Mouse (Mus musculus) cerebral cortex, adult 2 months (tissue): ENCODE results near the gene Rnf151.

ENCODE experiments used
- WGBS: fragments of 180-500 bp; shearing (Covaris S2); methylation state at CpG from one replicate; pipeline ENCODE4 v1.1.7; 2018; 5-methylcytosine and 5-hydroxymethylcytosine counted together

Rnf151 gene

DNA sequence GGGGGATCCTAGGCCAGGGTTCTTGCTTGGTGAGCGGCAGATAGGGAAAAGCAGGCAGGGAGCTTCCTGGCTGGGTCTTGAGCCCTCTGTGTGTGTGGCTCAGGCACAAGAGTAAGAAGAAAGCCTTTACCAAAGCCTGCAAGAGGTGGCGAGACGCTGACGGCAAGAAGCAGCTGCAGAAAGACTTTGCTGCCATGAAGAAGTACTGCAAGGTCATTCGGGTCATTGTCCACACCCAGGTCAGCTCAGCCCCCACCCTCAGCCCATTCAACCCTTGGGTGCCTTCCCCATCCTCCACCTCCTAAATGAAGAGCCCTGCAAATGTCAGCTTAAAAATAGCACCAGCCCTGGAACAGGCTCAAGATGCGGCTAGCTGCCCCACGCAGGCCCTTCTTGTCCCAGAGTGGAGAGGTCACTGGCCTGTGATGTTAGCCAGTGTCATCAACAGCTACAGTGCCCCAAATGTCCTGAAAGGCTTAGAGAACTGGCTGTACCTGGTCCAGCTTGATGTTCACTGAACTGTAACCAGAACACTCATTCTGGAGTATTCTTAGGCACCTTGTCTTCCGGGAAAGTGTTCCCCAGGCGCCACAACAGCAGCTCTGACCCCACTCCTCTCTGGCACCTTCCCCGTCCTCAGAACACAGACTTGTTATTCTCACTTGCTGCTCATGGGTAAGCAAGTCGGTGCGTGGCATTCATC lies 14.5 kb upstream of the Rnf151 start:
- WGBS: 82% methylated on average over 12 of the region's 12 CpGs

DNA sequence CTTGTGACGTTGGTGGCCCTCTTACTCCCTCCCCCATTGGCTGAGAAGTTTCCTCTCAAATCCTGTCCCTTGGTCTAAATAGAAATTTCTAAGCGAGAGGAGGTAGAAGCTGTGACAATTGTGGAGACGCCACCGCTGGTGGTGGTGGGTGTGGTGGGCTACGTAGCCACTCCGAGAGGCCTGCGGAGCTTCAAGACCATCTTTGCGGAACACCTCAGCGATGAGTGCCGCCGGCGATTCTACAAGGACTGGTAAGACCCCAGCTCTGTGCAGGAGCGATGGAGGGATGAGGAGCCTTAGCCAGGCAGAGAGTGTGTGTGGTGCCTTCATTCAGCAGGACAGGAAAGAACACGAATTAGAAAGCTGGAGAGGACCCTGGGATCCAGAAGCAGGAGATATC lies 12.9 kb upstream of the Rnf151 start:
- WGBS: 87% methylated on average over 14 of the region's 14 CpGs

DNA sequence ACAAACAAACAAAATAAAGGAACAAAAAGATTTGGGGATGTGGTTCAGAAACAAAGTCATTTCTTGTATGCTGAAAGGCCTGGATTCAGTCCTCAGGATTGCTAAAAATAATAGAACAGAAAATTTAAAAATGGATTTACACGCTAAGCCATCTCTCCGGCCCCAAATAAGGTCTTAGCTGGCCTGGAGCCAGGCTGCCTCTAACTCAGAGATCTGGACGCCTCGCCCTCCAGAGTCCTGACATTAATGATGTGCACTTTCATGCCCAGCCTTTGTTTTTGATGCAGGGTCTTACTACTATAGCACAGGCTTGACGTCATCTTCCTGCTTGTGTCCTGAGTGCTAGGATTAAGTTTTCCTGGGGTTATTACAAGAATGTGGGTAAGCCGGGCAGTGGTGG lies 11.2 kb upstream of the Rnf151 start:
- whole genome bisulfite sequencing: 75% methylated on average over 6 of the region's 6 CpGs

DNA sequence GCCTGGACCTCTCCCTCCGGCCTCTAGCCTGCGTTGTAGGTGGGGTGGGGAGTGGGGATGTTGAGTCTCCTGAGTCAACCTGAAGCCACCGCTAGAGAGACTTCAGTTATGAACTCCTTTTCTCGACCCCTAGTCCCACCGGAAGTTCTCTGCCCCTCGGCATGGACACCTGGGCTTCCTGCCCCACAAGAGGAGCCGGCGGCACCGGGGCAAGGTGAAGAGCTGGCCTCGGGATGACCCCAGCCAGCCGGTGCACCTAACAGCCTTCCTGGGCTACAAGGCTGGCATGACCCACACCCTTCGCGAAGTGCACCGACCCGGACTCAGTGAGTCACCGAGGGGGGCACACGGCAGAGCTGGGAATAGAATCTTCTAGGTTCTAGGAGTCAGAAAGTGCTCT lies 10.3 kb upstream of the Rnf151 start:
- 74% methylated on average over 17 of the region's 17 CpGs for WGBS

DNA sequence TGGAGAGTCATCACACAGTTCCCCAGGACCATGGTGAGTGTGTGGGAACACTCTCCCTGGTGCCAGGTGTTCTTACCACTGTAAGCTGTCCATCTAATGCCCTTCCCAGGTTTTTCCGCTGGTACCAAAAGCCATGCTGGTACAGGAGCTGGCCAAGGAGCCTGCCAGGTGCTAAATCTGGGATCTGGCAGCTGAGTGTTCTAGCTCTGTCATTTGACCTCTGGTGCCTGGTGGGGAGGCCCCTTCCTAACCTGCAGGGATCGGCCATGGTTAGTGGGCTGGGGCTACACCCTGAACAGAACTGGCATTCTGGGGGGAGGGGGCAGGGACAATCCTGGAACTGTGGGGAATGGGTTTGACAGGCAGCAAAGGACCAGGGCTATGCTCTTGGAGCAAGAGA lies 9.8 kb upstream of the Rnf151 start, which contains the start of gene Rpl3l:
Rpl3l (plus strand) TSS at position 203 of the 400 bp plus-strand sequence.
- 72% methylated on average over 2 of the region's 2 CpGs for WGBS

DNA sequence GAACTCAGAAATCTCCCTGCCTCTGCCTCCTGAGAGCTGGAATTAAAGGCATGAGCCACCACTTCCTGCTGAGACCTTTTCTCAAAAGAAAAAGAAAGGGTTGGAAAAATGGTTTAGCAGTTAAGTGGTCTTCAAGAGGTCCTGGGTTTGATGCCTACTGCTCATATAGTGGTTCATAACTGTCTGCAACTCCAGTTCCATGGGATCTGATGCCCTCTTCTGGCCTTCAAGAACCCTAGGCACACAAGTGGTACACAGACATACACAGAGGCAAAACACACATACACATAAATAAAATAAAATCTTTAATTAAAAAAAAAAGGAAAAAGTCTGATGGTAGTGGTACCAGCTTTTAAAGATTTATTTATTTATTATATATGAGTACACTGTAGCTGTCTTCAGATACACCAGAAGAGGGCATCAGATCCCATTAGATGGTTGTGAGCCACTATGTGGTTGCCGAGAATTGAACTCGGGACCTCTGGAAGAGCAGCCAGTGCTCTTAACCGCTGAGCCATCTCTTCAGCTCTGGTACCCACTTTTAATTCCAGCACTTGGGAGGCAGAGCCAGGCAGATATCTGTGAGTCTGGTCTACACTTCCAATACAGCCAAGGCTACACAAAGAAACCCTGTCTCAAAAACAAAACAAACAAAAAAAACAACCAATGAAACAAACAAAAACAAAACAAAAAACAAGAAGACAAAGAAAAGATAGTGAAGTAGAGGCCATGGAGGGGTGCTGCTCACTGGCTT lies 8.0 kb upstream of the Rnf151 start:
- WGBS: 69% methylated on average over 3 of the region's 3 CpGs

DNA sequence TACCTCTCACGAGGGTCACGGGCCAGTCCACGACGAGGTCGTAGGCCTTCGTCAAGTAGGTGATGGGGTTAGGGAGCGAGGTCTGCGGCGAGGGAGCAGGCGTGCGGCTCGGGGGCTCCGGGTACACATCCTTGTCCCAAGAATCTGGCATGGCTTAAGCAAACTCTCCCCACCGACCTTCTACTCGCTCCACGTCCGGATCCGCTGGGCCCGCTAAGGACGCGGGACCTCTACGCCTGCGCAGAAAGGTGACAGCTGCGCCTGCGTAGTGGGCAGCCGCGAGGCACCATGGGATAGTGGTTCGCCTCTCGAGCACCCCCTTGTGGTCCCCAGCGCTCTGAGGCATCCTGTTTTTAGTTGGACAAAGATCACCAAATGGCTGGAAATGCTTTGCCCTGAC lies 6.3 kb upstream of the Rnf151 start, which contains the start of gene Ndufb10:
Ndufb10 (minus strand) TSS at position 295 of the 400 bp plus-strand sequence.
- WGBS: under 1% methylated on average over 30 of the region's 30 CpGs

DNA sequence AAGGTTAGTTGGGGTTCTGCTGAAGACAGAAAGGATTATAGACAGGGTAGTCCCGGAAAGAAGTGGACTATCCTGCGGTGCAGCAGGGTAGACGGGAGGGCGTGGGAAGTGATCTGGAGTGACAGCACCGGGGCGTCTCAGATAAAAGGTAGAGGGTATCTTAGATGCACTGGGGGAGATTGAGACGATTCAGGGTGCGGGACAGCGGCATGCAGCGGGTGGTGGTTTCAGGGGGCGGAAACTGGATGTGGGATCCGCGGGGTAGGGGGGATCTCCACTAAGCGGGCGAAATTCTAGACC lies 6.0 kb upstream of the Rnf151 start:
- WGBS: under 1% methylated on average over 15 of the region's 15 CpGs

DNA sequence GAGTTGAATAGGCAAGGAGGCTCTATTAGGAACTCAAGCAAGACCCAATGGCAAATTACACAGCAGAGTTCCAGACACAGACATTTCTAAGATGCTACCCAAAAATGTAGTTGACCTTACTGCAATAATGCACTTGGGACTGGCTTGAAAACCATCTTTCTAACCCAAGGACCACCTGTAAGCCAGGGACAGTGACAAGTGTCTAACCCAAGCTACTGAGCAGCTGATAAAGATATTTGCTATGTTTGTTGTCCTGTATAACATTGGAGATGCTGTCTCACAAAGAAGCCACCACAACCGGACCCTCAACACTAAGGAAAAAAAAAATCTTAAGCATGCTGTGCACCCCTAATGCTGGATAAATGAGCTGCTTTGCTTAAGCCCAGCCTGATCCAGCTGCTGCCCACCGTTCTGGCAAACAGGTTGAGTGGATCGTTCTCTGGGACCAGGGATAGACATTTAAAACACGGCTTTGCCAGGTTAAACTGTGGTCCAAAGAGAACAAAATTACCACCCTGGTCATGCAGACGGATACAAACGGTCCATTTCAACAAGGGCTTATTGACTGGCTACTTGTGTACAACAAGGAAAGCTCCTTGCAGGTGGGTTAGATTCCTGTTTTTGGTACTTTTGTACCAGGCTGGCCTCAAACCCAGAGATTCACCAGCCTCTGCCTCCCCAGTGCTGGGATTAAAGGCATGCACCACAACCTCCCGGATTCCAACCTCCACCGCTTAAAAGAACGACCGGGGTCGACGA lies 5.4 kb upstream of the Rnf151 start:
- WGBS: under 1% methylated on average over 12 of the region's 12 CpGs

DNA sequence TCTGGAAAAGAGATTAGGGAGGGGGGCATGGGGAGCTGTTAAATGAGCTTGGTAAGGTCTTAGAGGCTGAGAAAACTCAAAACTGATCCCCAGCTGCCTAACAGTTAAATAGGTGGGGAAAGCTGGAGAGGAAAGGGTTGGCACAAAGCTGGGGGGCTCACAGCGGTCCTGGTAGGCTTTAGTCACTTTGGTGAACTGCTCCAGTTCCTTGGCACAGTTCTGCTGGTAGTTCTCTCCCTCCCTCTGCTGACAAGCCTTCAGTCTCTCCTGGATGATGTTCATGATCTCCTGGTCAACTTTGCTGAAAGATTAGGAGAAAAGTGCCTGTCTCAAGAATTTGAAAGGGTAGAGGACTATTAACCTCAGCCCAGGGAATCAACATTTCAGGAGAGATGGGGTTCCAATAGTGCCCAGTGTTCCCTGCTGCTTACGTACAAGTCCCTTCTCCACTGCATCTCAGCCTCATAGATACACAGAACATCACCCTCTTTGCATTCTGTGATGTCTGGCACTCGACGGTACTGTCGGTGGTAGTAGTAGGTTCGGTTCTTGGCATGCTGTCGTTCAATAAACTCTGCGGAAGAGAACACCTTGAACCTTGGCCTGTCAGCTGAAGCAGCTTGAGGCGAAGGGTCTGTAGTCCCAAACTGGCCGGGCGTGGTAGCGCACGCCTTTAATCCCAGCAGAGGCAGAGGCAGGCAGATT lies 4.5 kb upstream of the Rnf151 start:
- 36% methylated on average over 13 of the region's 13 CpGs for WGBS

DNA sequence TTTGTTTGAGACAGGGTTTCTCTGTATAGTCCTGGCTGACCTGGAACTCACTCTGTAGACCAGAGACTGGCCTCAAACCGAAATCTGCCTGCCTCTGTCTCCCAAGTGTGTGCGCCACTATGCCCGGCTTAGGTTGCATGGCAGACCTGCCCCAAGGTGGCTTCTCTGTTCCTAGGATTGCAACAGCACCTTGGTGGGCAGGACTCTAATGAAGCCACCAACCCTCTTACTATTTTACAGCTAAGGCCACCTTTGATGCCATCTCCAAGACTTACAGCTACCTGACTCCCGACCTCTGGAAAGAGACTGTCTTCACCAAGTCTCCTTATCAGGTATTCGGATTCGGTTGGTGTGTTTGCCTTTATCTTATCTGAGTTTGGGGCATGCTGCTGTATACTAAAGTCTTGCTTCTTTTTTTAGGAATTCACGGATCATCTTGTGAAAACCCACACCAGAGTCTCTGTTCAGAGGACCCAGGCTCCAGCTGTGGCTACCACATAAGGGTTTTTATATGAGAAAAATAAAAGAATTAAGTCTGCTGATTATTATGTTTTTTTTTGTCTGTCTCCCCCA lies 3.6 kb upstream of the Rnf151 start:
- WGBS: 51% methylated on average over 7 of the region's 7 CpGs

DNA sequence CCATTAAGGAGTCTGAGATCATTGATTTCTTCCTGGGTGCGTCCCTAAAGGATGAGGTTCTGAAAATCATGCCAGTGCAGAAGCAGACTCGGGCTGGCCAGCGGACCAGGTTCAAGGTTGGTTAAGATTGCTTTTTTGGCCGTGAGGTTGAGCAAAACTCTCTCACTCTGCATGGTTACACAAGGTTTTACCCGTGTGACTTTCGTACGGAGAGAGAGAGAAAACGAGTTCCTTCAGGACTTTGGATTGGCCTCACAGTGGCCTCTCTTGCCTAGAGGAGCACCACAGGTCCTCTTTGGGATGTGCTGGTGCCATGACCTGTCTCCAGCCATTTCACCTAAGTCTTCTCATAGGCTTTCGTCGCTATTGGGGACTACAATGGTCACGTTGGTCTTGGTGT lies 2.8 kb upstream of the Rnf151 start:
- WGBS: 1% methylated on average over 11 of the region's 11 CpGs

DNA sequence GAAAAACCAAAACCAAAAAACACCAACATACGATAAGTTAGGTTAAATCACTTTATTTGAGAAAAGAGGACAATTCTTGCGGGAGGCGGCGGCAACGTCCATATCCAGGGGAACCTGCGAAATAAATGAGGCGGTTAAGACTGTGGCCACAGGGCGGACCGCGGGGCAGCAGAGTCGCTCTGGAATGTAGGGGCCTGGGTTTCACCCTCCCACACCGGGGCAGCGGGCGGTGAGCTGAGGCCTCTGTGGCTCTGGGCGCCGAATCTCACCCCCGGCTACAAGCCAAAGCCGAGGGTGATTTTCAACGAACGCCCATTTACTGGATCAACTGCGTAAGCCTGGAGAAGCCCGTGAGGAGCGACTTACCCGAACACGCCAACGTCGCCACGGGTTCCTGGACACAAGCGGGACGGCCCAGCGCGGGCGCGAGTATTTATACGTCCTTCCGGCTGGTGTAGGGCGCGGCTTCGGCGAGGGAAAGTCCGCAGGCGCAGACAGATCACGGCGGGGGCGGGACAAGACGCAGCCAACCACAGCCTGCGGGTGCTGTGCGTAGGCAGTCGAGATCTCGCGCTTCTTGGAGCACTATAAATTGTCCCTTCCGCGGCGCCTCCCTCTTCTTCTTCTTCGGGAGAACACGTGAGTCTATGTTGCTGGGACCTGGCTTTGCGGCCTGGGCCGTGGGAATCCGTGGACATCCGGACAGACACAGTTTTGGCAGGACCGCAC lies 1.8 kb upstream of the Rnf151 start:
- under 1% methylated on average over 61 of the region's 61 CpGs for WGBS

DNA sequence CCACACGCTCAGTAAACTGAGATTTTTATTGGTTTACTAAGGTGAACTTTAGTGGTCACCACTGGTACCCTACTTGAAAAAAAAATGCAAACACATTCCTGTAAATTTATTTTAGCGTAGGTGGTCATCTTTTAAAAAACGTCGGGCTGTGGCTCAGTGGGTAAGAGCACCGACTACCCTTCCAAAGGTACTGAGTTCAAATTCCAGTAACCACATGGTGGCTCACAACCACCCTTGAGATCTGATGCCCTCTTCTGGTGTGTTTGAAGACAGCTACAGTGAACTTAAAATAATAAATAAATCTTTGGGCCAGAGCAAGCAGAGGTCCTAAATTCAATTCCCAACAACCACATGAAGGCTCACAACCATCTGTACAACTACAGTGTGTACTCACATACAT lies 1.1 kb upstream of the Rnf151 start:
- 70% methylated on average over 5 of the region's 5 CpGs for WGBS

DNA sequence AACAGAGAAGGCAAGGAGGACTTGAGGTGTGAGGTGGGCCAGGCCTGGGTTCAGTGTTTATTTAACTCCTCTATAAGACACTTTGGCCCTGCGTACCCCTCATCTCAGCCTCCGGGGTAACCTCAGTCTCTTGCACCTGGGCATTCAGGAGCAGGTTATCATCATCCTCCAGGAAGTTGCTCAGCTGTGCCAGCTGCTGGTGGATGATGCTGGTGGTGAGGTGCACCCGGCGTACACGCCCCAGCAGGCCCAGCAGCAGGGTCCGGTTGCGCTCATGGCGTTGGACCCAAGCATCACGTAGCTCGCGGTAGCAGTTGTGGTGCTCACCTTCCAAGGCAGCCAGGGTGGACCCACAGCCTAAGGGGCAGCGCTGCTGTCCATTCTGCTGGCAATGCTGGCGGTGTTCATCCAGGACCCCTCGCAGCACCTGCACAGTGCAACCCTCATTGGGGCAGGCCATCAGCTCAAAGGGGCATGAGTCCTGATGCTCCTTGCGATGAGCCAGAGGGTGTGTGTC lies 1.6 kb downstream of the Rnf151 start:
- 95% methylated on average over 15 of the region's 15 CpGs for WGBS

DNA sequence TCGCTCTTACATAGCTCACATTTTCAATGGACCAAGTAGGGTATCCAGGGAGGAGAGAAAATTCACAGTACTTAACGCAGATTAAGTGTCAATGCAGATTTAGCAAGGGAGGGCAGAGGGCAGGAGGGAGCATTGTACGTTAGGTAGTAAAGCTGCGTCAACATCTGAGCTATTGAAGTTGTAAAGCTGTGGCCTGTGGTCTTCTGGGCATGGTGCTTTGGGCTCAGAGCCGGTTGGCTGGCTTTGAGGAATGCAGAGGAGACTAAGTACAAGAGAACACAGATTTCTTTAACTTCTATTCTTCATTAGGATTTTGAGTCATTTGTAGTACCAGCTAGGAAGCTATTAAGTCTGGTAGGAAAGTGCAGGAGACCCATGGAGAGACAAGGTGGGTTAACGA lies 2.3 kb downstream of the Rnf151 start:
- 69% methylated on average over 6 of the region's 6 CpGs for WGBS

DNA sequence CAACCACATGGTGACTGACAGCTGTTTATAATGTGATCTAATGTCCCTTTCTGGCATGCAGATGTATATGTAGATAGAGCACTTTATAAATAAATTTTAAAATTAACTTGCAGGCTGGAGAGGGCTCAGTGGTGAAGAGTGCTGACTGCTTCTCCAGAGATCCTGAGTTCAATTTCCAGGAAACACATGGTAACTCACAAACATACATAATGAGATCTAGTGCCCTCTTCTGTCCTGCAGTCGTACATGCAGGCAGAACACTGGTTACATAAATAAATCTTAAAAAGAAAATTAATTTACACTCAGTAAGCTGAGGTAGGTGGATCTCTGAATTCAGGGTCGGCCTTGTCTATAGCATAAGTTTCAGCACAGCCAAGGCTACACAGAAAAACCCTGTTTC lies 9.2 kb downstream of the Rnf151 start:
- 15% methylated on average over 2 of the region's 2 CpGs for WGBS

DNA sequence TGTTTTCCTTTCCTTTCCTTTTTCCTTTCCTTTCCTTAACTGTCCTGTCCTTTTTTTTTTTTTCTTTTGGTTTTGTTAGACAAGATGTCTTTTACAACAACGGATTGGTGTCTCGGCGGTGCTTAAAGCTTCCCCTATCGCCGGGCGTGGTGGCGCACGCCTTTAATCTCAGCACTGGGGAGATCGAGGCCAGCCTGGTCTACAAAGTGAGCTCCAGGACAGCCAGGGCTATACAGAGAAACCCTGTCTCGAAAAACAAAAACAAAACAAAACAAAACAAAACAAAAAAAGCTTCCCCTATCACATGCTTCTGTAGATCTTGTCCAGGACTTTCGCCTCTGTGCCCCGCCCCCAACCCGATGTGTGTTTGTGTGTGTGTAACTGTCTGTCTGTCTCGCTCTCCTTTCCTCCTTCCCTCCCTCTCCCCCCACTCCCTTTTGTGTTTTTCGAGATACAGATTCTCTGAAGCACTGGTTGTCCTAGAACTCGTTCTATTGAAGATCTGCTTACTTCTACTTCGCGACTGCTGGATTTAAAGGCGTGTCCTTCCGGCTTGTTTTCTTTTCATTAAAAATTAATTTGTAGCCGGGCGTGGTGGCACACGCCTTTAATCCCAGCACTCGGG lies 9.9 kb downstream of the Rnf151 start:
- WGBS: 4% methylated on average over 24 of the region's 24 CpGs

DNA sequence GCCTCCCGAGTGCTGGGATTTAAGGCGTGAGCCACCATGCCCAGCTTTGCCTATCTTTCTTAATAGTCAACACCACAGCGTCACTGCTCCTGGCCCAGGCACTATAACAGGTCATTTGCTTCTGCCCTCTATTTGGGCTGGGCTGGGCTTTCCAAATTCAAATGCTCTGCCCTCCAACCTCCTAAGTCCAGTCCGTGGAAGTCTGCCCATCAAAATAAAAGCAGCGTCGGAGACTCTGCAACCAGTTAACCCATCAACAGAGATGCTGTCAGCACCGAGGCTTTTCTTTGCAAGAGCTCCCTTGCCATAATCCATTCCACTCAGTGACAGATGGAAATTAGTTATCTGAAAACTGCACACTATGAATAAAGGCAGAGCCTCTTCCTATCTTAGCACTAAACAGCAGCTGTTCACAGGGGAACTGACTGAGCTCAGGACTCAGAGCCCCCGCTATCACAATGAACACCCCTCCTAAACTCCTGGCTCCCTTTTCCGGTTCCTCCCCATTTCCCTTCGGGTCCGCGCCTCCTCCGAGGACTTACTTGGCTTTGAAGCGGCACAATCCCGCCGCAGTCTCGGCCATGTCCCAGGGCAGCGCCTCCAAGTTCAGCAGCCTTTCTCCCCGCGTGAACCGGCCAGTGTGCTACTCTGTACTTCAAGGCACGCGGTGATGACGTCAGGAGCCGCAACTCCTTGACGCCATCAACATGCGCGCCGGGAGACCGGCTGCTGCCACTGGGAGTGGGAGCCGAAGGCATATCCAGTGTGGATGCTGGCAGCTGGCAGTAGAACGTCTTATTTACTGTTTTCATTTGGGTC lies 10.7 kb downstream of the Rnf151 start, which contains the start of gene Tbl3:
Tbl3 (minus strand) TSS at position 679 of the 819 bp plus-strand sequence.
- WGBS: 3% methylated on average over 32 of the region's 32 CpGs
